Mouse (Mus musculus): Measurements from ENCODE around the gene Higd2a. TPM values are rescaled to one million over a fixed set of nuclear protein-coding genes. Genes with fewer than 3 reads are reported as not detected.

Higd2a gene
- polyA plus RNA-seq, 1 experiment from 2014 or later = 233 TPM

Small RNA genes lying within 50 kb of the gene (microRNA-seq; reads per million reads assigned to microRNA genes)
- gene Gm24195 = not detected

Other genes starting within 250 kb of the Higd2a start
- 7.7 and 8.7 TPM in 2 replicates for gene Cplx2, start 218.9 kb upstream of the Higd2a start, polyA plus RNA-seq (2014; fragmentation: Nextera tagmentation; extraction: Ambion mirVana)
- 132 and 150 TPM in 2 replicates for gene Thoc3, start 121.4 kb upstream of the Higd2a start, polyA plus RNA-seq (2014; fragmentation: Nextera tagmentation; extraction: Ambion mirVana)
- 15.6 and 16.6 TPM in 2 replicates for gene Simc1, start 86.4 kb upstream of the Higd2a start, polyA plus RNA-seq (2014; fragmentation: Nextera tagmentation; extraction: Ambion mirVana)
- 129 and 138 TPM in 2 replicates for gene 4833439L19Rik, start 24.8 kb upstream of the Higd2a start, polyA plus RNA-seq (2014; fragmentation: Nextera tagmentation; extraction: Ambion mirVana)
- 25.8 and 28.9 TPM in 2 replicates for gene Arl10, start 15.2 kb upstream of the Higd2a start, polyA plus RNA-seq (2014; fragmentation: Nextera tagmentation; extraction: Ambion mirVana)
- 76.2 and 87.5 TPM in 2 replicates for gene Nop16, start 117 bp upstream of the Higd2a start, polyA plus RNA-seq (2014; fragmentation: Nextera tagmentation; extraction: Ambion mirVana)
- 40.3 and 45.6 TPM in 2 replicates for gene Cltb, start 21.1 kb downstream of the Higd2a start, polyA plus RNA-seq (2014; fragmentation: Nextera tagmentation; extraction: Ambion mirVana)
- gene Faf2, start 31.6 kb downstream of the Higd2a start, polyA plus RNA-seq (2014; fragmentation: Nextera tagmentation; extraction: Ambion mirVana) = 120 and 131 TPM in 2 replicates
- 71.7 and 83.9 TPM in 2 replicates for gene Rnf44, start 103.7 kb downstream of the Higd2a start, polyA plus RNA-seq (2014; fragmentation: Nextera tagmentation; extraction: Ambion mirVana)
- 1.00 and 1.1 TPM in 2 replicates for gene Cdhr2, start 111.3 kb downstream of the Higd2a start, polyA plus RNA-seq (2014; fragmentation: Nextera tagmentation; extraction: Ambion mirVana)
- gene Gprin1, start 159.7 kb downstream of the Higd2a start, polyA plus RNA-seq (2014; fragmentation: Nextera tagmentation; extraction: Ambion mirVana) = 0.65 and 0.90 TPM in 2 replicates
- gene Sncb, start 176.4 kb downstream of the Higd2a start, polyA plus RNA-seq (2014; fragmentation: Nextera tagmentation; extraction: Ambion mirVana) = 0.59 and 0.74 TPM in 2 replicates
- gene Eif4e1b, start 193.8 kb downstream of the Higd2a start, polyA plus RNA-seq (2014; fragmentation: Nextera tagmentation; extraction: Ambion mirVana) = not detected in 2 replicates
- 7.8 and 11.6 TPM in 2 replicates for gene Tspan17, start 199.2 kb downstream of the Higd2a start, polyA plus RNA-seq (2014; fragmentation: Nextera tagmentation; extraction: Ambion mirVana)

All from stomach, embryonic 14.5 days (tissue).